Mouse (Mus musculus): ENCODE measurements around the gene Ubac2. TPM values are rescaled to one million over a fixed set of nuclear protein-coding genes. Genes with fewer than 3 reads are reported as not detected.

The Ubac2 gene
- total RNA-seq, 2 experiments from 2014 or later, result 25.5 to 32.9 TPM

Other genes starting within 250 kb of the Ubac2 start
- gene Dock9, start 80.8 kb upstream of the Ubac2 start, total RNA-seq (2021), result 10 to 100 TPM; 13.4 to 14.2 TPM
- gene Gpr18, start 37.2 kb downstream of the Ubac2 start, total RNA-seq (2021), result not detected
- under 1 TPM in 1 of 2 experiments, not detected in 1; 0.40 TPM for gene Gpr183, start 86.6 kb downstream of the Ubac2 start, total RNA-seq (2021)
- gene Timm8a2, start 156.1 kb downstream of the Ubac2 start, total RNA-seq (2021), result not detected
- gene Tm9sf2, start 228.4 kb downstream of the Ubac2 start, total RNA-seq (2021), result 10 to 100 TPM; 64.4 to 65.5 TPM

Measured in gastrocnemius, adult 18-20 months (tissue).